Mouse (Mus musculus) G1E-ER4 (cell line): ENCODE results near the gene Spats1. TPM values are rescaled to one million over a fixed set of nuclear protein-coding genes. Genes with fewer than 3 reads are reported as not detected.

Source experiments
- GATA1 ChIP-seq: IDR thresholded peaks from one replicate; pipeline ENCODE4 v1.8.0; 2012; ENCODE audit warnings: low read length, inconsistent platforms
- polyA plus RNA-seq: library from polyadenylated mRNA; stranded (reverse); fragments of >175 nt; gene quantifications from 2 replicates; pipeline ENCODE4 v1.2.3, GENCODE M21; 2012

The Spats1 gene
- polyA plus RNA-seq, 1 experiment: not detected

- TF ChIP-seq GATA1: no peak
Observed at GRCm38 (mm10) chr17:45408719-45409118, 66.5 kb downstream of the Spats1 start.

- TF ChIP-seq GATA1: no peak
Observed at GRCm38 (mm10) chr17:45406281-45406680, 68.9 kb downstream of the Spats1 start.

DNA sequence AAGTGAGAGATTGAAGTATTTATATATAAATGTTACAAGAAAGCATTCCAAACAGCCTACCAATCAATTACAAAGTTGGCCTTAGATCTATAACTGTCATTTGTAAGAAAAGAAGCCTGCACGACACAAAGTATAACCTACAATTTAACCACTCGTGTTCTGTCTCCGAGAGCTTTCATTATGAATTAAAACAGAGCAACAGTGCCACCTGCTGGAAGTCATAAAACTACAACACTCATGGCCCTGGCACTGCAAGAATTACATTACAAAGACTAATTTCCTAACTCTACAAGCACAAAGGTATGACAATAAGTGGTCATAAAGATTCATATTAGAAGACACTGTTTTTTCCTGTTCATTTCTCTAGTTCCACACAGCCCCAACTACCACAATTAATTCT lies 72.0 kb downstream of the Spats1 start:
- TF ChIP-seq GATA1: no peak

- no peak for TF ChIP-seq GATA1
Observed at GRCm38 (mm10) chr17:45402601-45403000, 72.6 kb downstream of the Spats1 start.

DNA sequence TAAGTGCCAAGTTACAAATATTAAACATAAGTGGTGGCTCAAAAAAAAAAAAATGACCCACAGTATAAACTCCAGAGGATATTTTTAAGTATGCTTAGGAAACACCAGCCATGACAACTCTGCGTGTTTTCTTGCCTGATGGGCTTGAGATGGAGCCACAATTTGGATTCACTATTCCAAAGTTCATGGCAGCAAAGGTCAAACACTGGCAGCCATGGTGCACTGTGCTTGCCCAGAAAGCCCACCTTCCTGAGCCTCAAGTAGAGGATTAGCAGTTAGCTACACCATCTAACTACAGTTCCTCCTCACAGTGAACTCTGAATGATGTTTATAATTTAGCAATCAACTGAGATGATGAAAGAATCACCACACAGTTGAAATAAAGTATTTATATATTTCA lies 73.1 kb downstream of the Spats1 start:
- no peak for TF ChIP-seq GATA1

DNA sequence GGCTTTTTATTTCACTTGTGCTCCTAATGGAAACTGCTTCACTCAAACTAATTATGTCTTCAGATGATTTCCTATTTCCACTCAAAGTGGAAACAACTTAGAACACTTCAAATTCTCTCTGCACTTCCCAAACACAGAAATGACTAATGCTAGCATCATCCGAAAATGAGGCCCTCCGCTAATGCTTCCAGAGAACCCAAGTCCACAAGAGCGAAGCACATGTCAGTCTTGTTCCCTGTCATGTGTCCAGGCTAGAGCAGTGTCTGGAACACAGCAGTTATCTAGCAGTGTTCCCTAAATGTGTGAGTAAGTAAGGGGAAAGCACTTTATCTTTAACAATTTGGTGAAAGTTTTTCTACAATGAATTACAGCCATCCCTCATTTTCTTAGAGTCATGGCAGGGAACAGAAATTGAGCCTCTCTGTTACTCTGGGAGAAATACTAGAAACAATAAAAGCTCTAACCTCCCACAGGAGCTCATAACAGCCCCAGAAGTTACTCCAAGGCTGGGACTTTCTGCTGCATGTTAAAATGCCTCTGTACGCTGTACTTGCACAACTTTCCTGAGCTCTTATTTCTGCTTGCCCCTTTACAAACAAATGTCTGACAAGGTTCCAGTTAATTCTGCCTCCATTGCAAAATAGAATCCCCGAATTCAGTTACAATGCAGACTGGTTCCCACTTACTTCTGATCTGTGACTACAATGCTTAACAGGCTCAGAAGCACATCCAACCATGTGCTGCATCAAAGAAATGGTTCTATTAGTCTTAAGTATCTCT lies 73.9 kb downstream of the Spats1 start:
- no peak for TF ChIP-seq GATA1

DNA sequence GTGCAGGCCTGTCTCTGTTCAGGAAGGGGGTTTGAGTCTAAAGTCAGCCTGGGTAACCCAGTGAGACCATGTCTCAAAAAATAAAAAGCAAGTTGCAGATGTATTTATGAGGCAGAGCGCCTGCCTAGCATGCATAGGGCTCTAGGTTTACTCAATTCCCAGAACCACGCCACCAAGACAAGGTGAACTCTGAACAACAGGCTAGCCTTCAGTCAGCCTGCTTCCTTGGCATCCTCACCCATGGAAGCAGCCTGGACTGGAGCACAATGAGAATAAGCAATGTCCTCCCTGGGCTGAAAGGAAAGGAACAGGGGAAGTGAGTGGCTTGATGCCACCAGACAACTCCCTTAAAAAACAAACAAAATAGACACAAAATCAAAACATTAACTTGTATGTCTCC lies 77.2 kb downstream of the Spats1 start:
- no peak for TF ChIP-seq GATA1

DNA sequence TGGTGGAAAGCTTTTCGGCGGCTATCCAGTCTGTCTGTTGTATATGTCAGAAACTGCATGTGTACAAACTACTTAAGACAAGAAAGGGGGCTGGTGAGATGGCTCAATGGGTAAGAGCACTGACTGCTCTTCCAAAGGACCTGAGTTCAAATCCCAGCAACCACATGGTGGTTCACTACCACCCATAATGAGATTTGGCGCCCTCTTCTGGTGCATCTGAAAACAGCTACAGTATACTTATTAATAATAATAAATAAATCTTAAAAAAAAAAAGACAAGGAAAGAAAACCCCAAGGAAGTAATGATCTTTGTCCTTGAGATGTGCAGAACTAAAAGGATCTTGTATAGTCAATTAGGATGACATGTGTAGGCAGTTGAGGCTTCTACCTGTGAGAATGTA lies 77.7 kb downstream of the Spats1 start:
- TF ChIP-seq GATA1: no peak

DNA sequence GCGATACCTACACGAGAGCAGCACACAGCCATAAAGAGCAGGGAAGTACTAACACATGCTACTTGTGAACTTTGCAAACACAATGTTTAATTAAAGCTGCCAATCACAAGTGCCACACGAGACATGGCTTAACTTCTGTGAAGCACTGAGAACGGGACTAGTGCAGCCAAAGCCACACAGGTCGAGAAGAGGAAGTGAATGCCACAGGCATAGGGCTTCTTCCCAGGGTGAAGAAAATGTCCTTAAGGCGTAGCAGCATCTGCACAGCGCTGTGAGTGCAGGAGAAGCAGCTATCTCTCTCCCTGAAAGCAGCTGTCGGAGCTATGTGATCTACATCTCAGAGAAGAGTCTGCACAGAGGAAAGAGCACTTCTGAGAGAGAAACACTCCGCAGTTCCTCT lies 80.6 kb downstream of the Spats1 start:
- TF ChIP-seq GATA1: no peak

DNA sequence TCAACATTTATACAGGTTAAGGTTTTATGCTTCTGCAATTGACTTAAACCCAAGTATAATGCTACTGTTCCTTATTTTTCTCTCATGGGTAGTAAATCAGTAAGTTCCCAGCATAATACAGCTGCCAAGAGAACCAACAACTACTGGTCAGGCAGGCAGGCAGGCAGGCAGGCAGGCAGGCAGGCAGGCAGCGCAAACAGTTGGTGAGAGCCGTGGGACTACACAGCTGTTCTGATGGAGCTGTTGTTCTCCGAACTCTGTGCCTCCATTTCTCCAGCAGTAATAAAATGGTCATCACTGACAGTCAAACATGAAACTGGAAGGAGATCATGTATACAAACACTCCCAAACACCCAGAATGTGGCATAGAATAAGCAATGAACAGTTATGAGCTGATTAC lies 81.5 kb downstream of the Spats1 start:
- TF ChIP-seq GATA1: no peak

Other genes with a start within 250 kb of the Spats1 start
- gene Cdc5l, start 41.7 kb downstream of the Spats1 start, polyA plus RNA-seq: 4.4 and 5.0 TPM in 2 replicates
- gene Aars2, start 31.4 kb upstream of the Spats1 start, polyA plus RNA-seq: 37.7 and 45.9 TPM in 2 replicates
- not detected in 2 replicates for gene Tcte1, start 48.0 kb upstream of the Spats1 start, polyA plus RNA-seq
- gene Tmem151b, start 74.3 kb upstream of the Spats1 start, polyA plus RNA-seq: not detected in 2 replicates
- 2.7 and 2.9 TPM in 2 replicates for gene Nfkbie, start 80.3 kb upstream of the Spats1 start, polyA plus RNA-seq
- gene Slc35b2, start 88.5 kb upstream of the Spats1 start, polyA plus RNA-seq: 34.0 and 66.2 TPM in 2 replicates
- 319 and 874 TPM in 2 replicates for gene Hsp90ab1, start 97.9 kb upstream of the Spats1 start, polyA plus RNA-seq
- gene Slc29a1, start 124.2 kb upstream of the Spats1 start, polyA plus RNA-seq: 136 and 228 TPM in 2 replicates
- gene Mymx, start 126.7 kb upstream of the Spats1 start, polyA plus RNA-seq: not detected in 2 replicates
- gene Capn11, start 183.9 kb upstream of the Spats1 start, polyA plus RNA-seq: not detected in 2 replicates
- 267 and 359 TPM in 2 replicates for gene Mrpl14, start 210.9 kb upstream of the Spats1 start, polyA plus RNA-seq
- 21.1 and 21.4 TPM in 2 replicates for gene Tmem63b, start 211.5 kb upstream of the Spats1 start, polyA plus RNA-seq